Mouse (Mus musculus): ENCODE results near the gene Ctsw. TPM values are rescaled to one million over a fixed set of nuclear protein-coding genes. Genes with fewer than 3 reads are reported as not detected.

Gene Ctsw
- polyA plus RNA-seq, 1 experiment: 12.4 TPM

GRCm38 (mm10) chr19:5445747-5446146 is 22.6 kb downstream of the Ctsw start:
- no peak for DNase-seq (ENCODE audit: low read depth, low spot score)
- WGBS: 95% methylated on average over 5 of the region's 5 CpGs

GRCm38 (mm10) chr19:5444954-5445353 is 23.4 kb downstream of the Ctsw start:
- WGBS: 54% methylated on average over 7 of the region's 7 CpGs

DNA sequence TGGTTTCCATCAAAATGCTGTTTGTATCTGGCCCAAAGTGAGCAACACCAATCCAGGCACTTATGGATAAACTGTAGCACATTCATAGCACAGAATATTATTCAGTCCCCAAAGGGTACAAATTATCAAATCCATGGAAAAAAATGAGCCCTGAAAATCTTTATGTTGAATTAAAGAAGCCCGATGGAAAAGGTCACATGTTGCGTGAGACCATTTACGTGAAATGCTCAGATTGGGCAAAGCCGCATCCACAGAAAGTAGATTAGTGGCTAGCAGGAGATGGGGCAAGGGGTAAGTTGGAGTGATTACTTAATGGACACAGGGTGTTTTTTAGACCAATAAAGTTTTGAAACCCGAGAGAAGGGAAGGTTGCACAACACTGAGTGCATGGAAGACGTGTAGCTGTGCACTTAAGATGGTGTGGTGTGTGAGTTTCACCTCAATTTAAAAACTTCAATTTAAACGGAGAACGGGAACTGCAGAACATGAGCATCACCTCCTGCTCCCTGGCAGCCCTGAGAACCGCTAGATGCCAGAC is 23.9 kb downstream of the Ctsw start:
- 66% methylated on average over 9 of the region's 9 CpGs for WGBS

More at GRCm38 (mm10) chr19:5444954-5445353, 23.4 kb downstream of the Ctsw start:
- DNase-seq (ENCODE audit: low read depth, low spot score): no peak

GRCm38 (mm10) chr19:5433951-5434350 is 34.4 kb downstream of the Ctsw start:
- 63% methylated on average over 7 of the region's 7 CpGs for WGBS
- DNase-seq (ENCODE audit: low read depth, low spot score): no peak

More for the DNA sequence above, 23.9 kb downstream of the Ctsw start:
- no peak for DNase-seq (ENCODE audit: low read depth, low spot score)

- DNase-seq (ENCODE audit: low read depth, low spot score): no peak
- WGBS: 1% methylated on average over 16 of the region's 16 CpGs
Observed at GRCm38 (mm10) chr19:5432992-5433852, 35.1 kb downstream of the Ctsw start.

DNA sequence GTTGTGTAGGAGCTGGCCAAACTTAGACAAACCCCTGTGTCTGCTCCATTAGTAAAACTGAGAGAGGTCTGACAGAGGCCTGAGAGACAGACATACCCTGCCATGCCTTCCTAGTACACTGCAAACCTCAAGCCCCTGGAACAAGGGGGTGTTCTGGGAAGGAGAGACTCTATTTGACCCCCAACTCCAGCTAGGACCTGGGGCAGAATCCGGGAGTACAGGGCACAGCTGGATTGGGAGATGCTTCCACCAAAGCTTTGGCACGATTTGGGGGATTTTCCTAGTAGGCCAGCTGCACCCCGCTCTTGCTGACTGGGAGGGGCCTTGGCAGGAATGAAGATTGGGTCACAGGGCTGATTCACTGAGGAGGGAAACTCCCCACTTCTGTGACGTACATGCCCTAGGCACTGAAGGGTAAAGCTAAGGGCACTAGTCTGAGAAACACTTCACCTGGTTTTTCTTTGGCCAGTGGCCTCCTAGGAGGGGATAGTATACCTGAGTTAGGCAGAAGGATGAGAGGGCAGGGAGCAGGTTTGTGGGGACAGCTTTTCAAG is 36.3 kb downstream of the Ctsw start:
- DNase-seq (ENCODE audit: low read depth, low spot score): no peak
- WGBS: 41% methylated on average over 4 of the region's 4 CpGs

- WGBS: 39% methylated on average over 1 of the region's 1 CpGs
- no peak for DNase-seq (ENCODE audit: low read depth, low spot score)
Observed at GRCm38 (mm10) chr19:5430408-5430807, 37.9 kb downstream of the Ctsw start.

GRCm38 (mm10) chr19:5429806-5430205 is 38.5 kb downstream of the Ctsw start:
- DNase-seq (ENCODE audit: low read depth, low spot score): no peak
- WGBS: 21% methylated on average over 8 of the region's 8 CpGs

DNA sequence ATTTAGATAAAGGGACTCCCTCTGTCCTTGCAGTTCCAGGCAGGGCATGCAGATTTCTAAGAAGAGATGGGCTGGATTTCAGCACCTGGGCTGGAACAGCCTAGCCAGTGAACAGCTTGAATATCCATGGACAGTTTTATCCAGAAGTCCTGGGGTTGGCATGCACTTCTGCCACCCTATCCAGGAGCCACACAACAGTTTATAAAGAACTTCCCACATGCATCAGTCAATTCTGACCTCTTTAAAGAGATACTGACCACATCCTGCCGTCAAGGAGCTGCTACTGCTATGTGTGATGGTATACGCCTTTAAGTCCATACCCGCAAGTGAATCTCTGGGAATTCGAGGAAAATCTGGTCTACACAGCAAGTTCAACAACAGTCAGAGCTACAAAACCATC is 39.1 kb downstream of the Ctsw start:
- no peak for DNase-seq (ENCODE audit: low read depth, low spot score)
- WGBS: 71% methylated on average over 4 of the region's 4 CpGs

- WGBS: 76% methylated on average over 2 of the region's 2 CpGs
- DNase-seq (ENCODE audit: low read depth, low spot score): no peak
Observed at GRCm38 (mm10) chr19:5428083-5428482, 40.2 kb downstream of the Ctsw start.

DNA sequence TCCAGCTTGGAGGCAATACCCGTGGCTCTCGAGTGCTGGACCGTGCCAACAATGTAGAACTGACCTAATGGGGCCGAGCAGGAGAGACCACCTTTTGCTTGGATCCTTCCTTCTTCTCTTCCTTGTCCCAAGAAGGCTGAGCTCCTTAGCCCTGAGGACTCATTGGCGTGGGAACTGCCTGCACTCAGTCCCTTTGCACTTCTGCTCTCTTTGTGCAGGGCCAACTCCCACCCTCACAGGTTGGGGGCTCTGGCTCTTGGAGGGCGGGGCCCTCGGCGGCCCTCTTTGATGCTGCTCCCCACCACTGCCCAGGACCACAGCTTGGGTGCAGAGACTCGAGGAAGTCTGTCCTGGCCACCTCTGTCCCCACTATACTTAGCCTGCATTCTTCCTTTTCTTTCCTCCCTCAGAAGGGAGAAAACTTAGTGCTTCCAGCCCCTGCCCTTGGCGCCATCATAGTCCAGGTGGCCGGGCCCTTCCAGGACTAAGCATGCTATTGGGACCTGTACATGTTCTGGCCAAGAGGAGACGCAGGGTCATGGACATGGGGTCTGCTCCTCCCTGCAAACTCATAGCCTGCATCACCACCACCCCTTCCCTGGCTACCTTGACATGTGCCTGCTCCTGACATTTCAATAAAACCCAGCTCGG is 41.5 kb downstream of the Ctsw start:
- WGBS: 81% methylated on average over 13 of the region's 13 CpGs
- no peak for DNase-seq (ENCODE audit: low read depth, low spot score)

GRCm38 (mm10) chr19:5425906-5426565 is 42.3 kb downstream of the Ctsw start:
- DNase-seq (ENCODE audit: low read depth, low spot score): no peak
- 72% methylated on average over 18 of the region's 18 CpGs for WGBS

DNA sequence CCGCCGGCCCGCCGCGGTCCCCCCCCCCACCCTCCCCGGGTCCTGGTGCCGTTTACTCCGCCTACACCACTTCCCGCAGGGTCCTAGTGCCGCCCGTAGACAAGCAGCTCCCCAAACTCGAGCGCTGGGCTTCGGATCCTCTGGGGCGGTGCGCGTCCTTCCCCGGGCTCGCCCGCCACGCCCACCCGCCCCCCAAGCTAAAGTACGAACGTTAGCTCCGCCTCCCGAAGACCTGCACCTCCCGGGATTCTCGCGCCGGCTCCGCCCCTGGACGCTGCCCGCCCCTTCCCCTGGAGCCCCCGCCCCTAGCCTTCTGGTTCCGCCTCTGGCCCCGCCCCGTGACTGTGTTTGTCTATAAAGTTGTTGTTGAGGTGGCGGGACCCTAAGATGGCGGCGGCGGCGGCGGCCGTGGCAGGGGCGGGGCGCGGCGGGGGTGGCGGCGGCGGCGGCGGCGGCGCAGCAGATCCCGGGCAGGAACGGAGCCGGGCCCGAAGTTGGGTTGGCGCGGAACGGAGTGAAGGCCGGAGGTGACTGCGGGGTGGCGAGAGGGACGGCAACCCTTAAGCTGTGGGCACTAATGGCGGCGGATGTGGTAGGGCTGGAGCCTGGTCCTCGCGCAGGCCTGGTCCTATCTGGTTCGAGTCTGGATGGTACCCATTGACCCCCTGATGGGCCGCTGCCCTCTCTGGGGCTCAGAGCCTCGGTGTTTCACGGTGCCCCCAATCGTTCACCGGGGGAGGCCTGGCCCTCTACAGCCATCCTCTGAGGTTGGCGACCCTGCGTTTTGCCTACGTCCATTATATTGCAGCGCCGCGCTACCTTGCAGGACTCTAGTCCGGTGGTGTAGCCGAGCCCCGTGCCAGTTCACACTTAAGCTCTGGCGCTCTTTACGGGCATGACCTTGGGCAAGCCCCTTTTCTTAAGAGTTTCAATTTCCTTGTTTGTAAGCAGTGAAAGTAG is 43.2 kb downstream of the Ctsw start, which contains the start of the genes Drap1 and AI837181:
Gene Drap1, minus strand, starts transcription at position 198 of the 960 bp plus-strand sequence.
Gene AI837181, plus strand, starts transcription at position 363 of the 960 bp plus-strand sequence.
- no peak for DNase-seq (ENCODE audit: low read depth, low spot score)
- under 1% methylated on average over 84 of the region's 87 CpGs for WGBS

GRCm38 (mm10) chr19:5424092-5424781 is 44.1 kb downstream of the Ctsw start:
- under 1% methylated on average over 43 of the region's 48 CpGs for WGBS
- DNase-seq (ENCODE audit: low read depth, low spot score): no peak

DNA sequence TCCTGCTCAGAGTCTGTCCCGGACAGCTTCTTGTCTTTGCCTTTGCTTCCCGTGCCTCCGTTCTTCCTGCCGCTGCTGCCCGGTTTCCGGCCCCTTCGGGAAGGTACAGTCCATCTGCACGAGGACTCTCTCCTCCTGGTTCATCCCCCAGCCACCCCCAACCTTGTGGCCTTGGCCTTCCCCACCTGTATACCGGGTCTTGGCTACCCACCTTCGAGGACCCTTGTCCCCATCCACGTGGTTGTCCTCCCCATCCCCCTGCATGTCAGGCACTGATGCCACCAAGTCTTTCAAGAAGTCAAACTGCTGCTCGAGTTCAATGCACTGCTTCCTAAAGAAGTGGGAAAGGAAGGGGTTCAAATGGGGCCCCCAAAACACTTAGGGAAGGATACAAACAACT is 44.7 kb downstream of the Ctsw start:
- DNase-seq (ENCODE audit: low read depth, low spot score): no peak
- WGBS: 58% methylated on average over 12 of the region's 12 CpGs

- WGBS: 84% methylated on average over 9 of the region's 9 CpGs
- no peak for DNase-seq (ENCODE audit: low read depth, low spot score)
Observed at GRCm38 (mm10) chr19:5422895-5423443, 45.3 kb downstream of the Ctsw start.

DNA sequence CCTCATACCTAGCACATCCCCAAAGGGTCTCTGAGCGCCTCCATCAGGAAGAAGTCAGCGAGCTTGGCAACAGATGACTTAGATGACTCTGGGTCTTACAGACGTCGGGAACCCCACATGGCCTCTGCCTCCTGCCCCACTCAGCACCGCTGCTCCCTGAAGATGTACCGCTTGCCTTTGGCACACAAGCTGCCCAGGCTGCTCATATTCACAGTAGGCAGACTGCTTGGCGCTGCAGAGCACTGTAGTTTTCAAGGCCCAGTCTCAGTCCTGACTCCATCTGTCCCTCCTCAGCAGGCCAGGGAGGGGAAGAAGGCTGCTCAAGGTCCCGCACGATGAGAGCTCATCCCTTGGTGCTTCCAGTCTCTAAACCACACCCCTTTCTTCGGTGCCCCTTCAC is 46.0 kb downstream of the Ctsw start:
- DNase-seq (ENCODE audit: low read depth, low spot score): no peak
- WGBS: 86% methylated on average over 10 of the region's 10 CpGs

DNA sequence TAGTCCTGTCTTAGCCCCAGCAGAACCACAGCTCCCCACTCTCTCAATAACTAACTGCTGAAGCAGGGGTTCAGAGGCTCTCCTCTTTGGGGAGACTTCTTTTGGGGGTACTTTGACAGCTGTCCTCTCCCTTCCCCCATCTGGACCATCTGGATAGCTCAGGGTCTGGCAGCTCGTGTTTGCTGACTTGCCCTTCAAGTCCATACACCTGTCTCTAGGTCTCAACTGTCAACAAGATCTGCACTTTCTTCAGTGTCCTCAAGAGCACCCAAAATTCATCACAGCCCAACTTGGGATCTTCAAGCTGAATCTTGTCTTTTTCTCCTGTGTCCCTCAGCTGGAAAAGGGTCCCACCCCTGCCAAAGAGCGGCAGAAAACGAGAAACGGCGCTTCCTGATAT is 46.5 kb downstream of the Ctsw start:
- no peak for DNase-seq (ENCODE audit: low read depth, low spot score)
- 82% methylated on average over 5 of the region's 5 CpGs for WGBS
